Mouse (Mus musculus): ENCODE measurements around the gene Babam2.
"Not testable (repeated sequence)": the region's sequence is repeated elsewhere in the genome, so short reads cannot be mapped to it uniquely, and the experiment has no call there.

Babam2 gene

GRCm38 (mm10) chr5:31840406-31840805 is 142.9 kb downstream of the Babam2 start:
- no peak for DNase-seq

- DNase-seq, result no peak
Observed at GRCm38 (mm10) chr5:31844856-31845255, 147.4 kb downstream of the Babam2 start.

- DNase-seq, result no peak
Observed at GRCm38 (mm10) chr5:31846971-31847370, 149.5 kb downstream of the Babam2 start.

- no peak for DNase-seq
Observed at GRCm38 (mm10) chr5:31848995-31849394, 151.5 kb downstream of the Babam2 start.

- DNase-seq, result no peak
Observed at GRCm38 (mm10) chr5:31852786-31853185, 155.3 kb downstream of the Babam2 start.

GRCm38 (mm10) chr5:31853831-31854230 is 156.3 kb downstream of the Babam2 start:
- no peak for DNase-seq

GRCm38 (mm10) chr5:31858877-31859276 is 161.4 kb downstream of the Babam2 start:
- DNase-seq, result not testable (repeated sequence)

- DNase-seq, result no peak
Observed at GRCm38 (mm10) chr5:31860426-31860825, 162.9 kb downstream of the Babam2 start.

GRCm38 (mm10) chr5:31860831-31861624 is 163.5 kb downstream of the Babam2 start:
- no peak for DNase-seq

- DNase-seq, result no peak
Observed at GRCm38 (mm10) chr5:31862753-31863468, 165.4 kb downstream of the Babam2 start.

- no peak for DNase-seq
Observed at GRCm38 (mm10) chr5:31864095-31864494, 166.6 kb downstream of the Babam2 start.

GRCm38 (mm10) chr5:31866071-31866470 is 168.6 kb downstream of the Babam2 start:
- DNase-seq, result no peak

GRCm38 (mm10) chr5:31870856-31871520 is 173.5 kb downstream of the Babam2 start:
- DNase-seq, result peak; percentile 75 to 78

GRCm38 (mm10) chr5:31873328-31873727 is 175.8 kb downstream of the Babam2 start:
- no peak for DNase-seq

GRCm38 (mm10) chr5:31874543-31874942 is 177.1 kb downstream of the Babam2 start:
- DNase-seq, result no peak

GRCm38 (mm10) chr5:31875443-31875842 is 178.0 kb downstream of the Babam2 start:
- no peak for DNase-seq

- DNase-seq, result no peak
Observed at GRCm38 (mm10) chr5:31876216-31876974, 178.9 kb downstream of the Babam2 start.

- DNase-seq, result no peak
Observed at GRCm38 (mm10) chr5:31880457-31880856, 183.0 kb downstream of the Babam2 start.

GRCm38 (mm10) chr5:31882297-31882696 is 184.8 kb downstream of the Babam2 start:
- DNase-seq, result no peak

GRCm38 (mm10) chr5:31884962-31885361 is 187.5 kb downstream of the Babam2 start:
- DNase-seq, result no peak

- DNase-seq, result peak; percentile 25 to 28
Observed at GRCm38 (mm10) chr5:31887590-31887989, 190.1 kb downstream of the Babam2 start.

GRCm38 (mm10) chr5:31888341-31888740 is 190.9 kb downstream of the Babam2 start:
- no peak for DNase-seq

GRCm38 (mm10) chr5:31892631-31893030 is 195.1 kb downstream of the Babam2 start:
- DNase-seq, result no peak
